Mouse (Mus musculus): ENCODE measurements around the gene Gm28043.

DNA sequence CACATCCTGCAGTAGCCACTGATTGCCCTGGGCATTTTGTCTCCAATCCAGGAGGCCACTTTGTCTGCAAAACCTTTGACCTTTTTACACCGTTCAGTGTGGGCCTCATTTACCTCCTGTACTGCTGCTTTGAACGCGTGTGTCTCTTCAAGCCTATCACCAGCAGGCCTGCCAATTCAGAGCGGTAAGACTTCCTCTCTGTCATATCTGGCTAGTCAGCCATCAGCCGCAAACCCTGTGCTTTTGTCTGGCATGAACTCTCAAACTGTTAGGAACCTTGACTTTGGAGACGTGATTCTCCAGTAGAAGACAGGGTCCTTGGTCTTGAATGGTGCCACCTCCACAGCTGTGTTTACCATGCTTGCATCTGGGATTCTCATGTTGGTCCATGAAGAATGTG is 75.6 kb downstream of the Gm28043 start:
- no peak for TF ChIP-seq POLR2A (IDR thresholded peaks at IDR 0.05; ENCODE audit: extremely low read depth, insufficient read depth, low read length)
- no peak for TF ChIP-seq CTCF (IDR thresholded peaks at IDR 0.05; ENCODE audit: extremely low read depth, insufficient read depth, low read length)

Data from cortical plate, adult 2 months (tissue).